ENCODE assay signal across 17 mouse cellular contexts in genomic region chr8:120581811-120582210, GRCm38 (mm10). TPM values are rescaled to one million over a fixed set of nuclear protein-coding genes. Genes with fewer than 3 reads are reported as not detected.
DNase-seq lines count a peak whose midpoint lies in the region; ATAC-seq and TF ChIP-seq lines count a peak whose summit lies in the region.
"Had no signal": no experiment of that assay in that cellular context is flagged by ENCODE, and none has a peak within 500 bp of the region (broad histone marks: within the 10 kb centered on the region; RNA-seq: fewer than 3 reads in every experiment).

No protein-coding gene starts in this region.

- DNase-seq in adrenal gland, postnatal 10 days = peak; percentile 61
- no peak for DNase-seq in adrenal gland, postnatal 36 days
- DNase-seq in gastrocnemius, postnatal 10 days = peak; percentile 8
- no peak for DNase-seq in gastrocnemius, postnatal 25 days
- DNase-seq in kidney, postnatal 0 days (ENCODE audit: low spot score) = no peak
- no peak for DNase-seq in kidney, adult 9 months
- DNase-seq in MEL (ENCODE audit: low read depth, low spot score) = no peak
- DNase-seq in urinary bladder, postnatal 4 days (ENCODE audit: low spot score in 2 of 2) = no peak
- DNase-seq: embryo, embryonic 11 days; gastrocnemius, postnatal 14 days; liver, postnatal 0 days; right cerebral cortex, postnatal 4 days had no signal

- peaks cover 46% of the 10 kb centered on the region for H3K36me3 ChIP-seq in kidney, postnatal 0 days (ENCODE audit: insufficient read depth, low read length)
- H3K36me3 ChIP-seq in MEL (ENCODE audit: control insufficient read depth in 1 of 2, insufficient read depth in 2 of 2, low read length in 2 of 2) = peaks cover 0 to 9% of the 10 kb centered on the region in 2 experiments; a peak in 2 of 4 replicates

- no peaks in the 10 kb centered on the region for H3K4me1 ChIP-seq in kidney, postnatal 0 days (replicated peaks; ENCODE audit: insufficient read depth, low read length)
- H3K4me1 ChIP-seq in MEL (ENCODE audit: control insufficient read depth in 1 of 2, insufficient read depth in 2 of 2, low read length in 2 of 2) = no peaks in the 10 kb centered on the region
- H3K4me1 ChIP-seq: limb, embryonic 13.5 days had no signal

- no peak overlapping the region for H3K9ac ChIP-seq in kidney, postnatal 0 days (ENCODE audit: low read depth, low read length)
- H3K9ac ChIP-seq in MEL (ENCODE audit: control insufficient read depth, low read depth, low read length, poor library complexity, severe bottlenecking) = no peak overlapping the region
- H3K9ac ChIP-seq: limb, embryonic 13.5 days; liver, postnatal 0 days had no signal

- 0 out of 2 replicates have a peak overlapping the region, but pooled peaks have one; percentile 36 for H3K27ac ChIP-seq in kidney, postnatal 0 days
- H3K27ac ChIP-seq in MEL (ENCODE audit: control insufficient read depth, low read depth, low read length) = no peak overlapping the region
- H3K27ac ChIP-seq: left cerebral cortex, adult 2 months; limb, embryonic 13.5 days; midbrain, embryonic 10.5 days had no signal

- no peaks in the 10 kb centered on the region for H3K27me3 ChIP-seq in kidney, postnatal 0 days (ENCODE audit: insufficient read depth, low read length)
- no peaks in the 10 kb centered on the region for H3K27me3 ChIP-seq in MEL (ENCODE audit: control insufficient read depth in 1 of 2, insufficient read depth in 2 of 2, low read length in 2 of 2)
- H3K27me3 ChIP-seq: CH12.LX; limb, embryonic 13.5 days had no signal

- no peak for TF ChIP-seq CTCF in kidney, postnatal 0 days (IDR thresholded peaks at IDR 0.05; ENCODE audit: low read depth)
- TF ChIP-seq CTCF in MEL (IDR thresholded peaks at IDR 0.05 in 2 of 3, conservative IDR thresholded peaks at IDR 0.05 in 1 of 3; ENCODE audit: control insufficient read depth in 1 of 3, insufficient read depth in 1 of 3, low read depth in 2 of 3, low read length in 3 of 3, poor library complexity in 1 of 3, severe bottlenecking in 1 of 3) = no peak

- peaks cover 2% of the 10 kb centered on the region; the same call in 1 of the 2 replicates for H3K79me2 ChIP-seq in MEL (ENCODE audit: control insufficient read depth, insufficient read depth, low read length, poor library complexity)

- no peak for ATAC-seq in kidney, postnatal 0 days (replicated peaks; ENCODE audit: low FRiP score, low read depth)
- ATAC-seq: intestine, embryonic 16.5 days; liver, postnatal 0 days had no signal

- no peak for TF ChIP-seq EP300 in MEL (IDR thresholded peaks at IDR 0.05; ENCODE audit: low read depth in 1 of 2, low read length in 2 of 2)

- 72% methylated on average over 8 of the region's 8 CpGs for WGBS in kidney, postnatal 0 days

- H3K4me3 ChIP-seq in kidney, postnatal 0 days (replicated peaks; ENCODE audit: low read depth, low read length) = no peak overlapping the region
- H3K4me3 ChIP-seq in MEL (ENCODE audit: control insufficient read depth in 1 of 2, insufficient read depth in 1 of 2, low read depth in 2 of 2, low read length in 2 of 2) = no peak overlapping the region
- H3K4me3 ChIP-seq: left cerebral cortex, adult 2 months; limb, embryonic 13.5 days; midbrain, embryonic 10.5 days had no signal

- no peak overlapping the region for H3K4me2 ChIP-seq in kidney, postnatal 0 days (ENCODE audit: low read length)
- H3K4me2 ChIP-seq: limb, embryonic 13.5 days had no signal

- no peaks in the 10 kb centered on the region for H3K9me3 ChIP-seq in kidney, postnatal 0 days (replicated peaks; ENCODE audit: low read length)
- H3K9me3 ChIP-seq in MEL (replicated peaks; ENCODE audit: insufficient read depth, low read length) = no peaks in the 10 kb centered on the region
- H3K9me3 ChIP-seq: limb, embryonic 13.5 days; midbrain, embryonic 10.5 days had no signal

- TF ChIP-seq RAD21 in MEL (IDR thresholded peaks at IDR 0.05; ENCODE audit: low read depth, low read length) = no peak

- TF ChIP-seq POLR2A in MEL (IDR thresholded peaks at IDR 0.05; ENCODE audit: control insufficient read depth in 1 of 2, insufficient read depth in 1 of 2, low read depth in 1 of 2, low read length in 2 of 2, poor library complexity in 1 of 2) = no peak

TF ChIP-seq in MEL, 35 proteins besides CTCF, POLR2A, EP300 and RAD21:
- no peak for TF ChIP-seq MAX (IDR thresholded peaks at IDR 0.05; ENCODE audit: low read length)
- TF ChIP-seq POLR2AphosphoS5 (IDR thresholded peaks at IDR 0.05; ENCODE audit: borderline replicate concordance, low read depth, low read length) = 0 out of 2 replicates have a peak, but pooled peaks have one; percentile 28
- no peak for TF ChIP-seq TAL1 (IDR thresholded peaks at IDR 0.05; ENCODE audit: low read length)
- TF ChIP-seq MYB (IDR thresholded peaks at IDR 0.05; ENCODE audit: low read depth, low read length) = no peak
- no peak for TF ChIP-seq CHD1 (IDR thresholded peaks at IDR 0.05; ENCODE audit: low read depth, low read length)
- TF ChIP-seq MEF2A (IDR thresholded peaks at IDR 0.05; ENCODE audit: extremely low read depth, insufficient replicate concordance, low read depth, low read length, poor library complexity, severe bottlenecking) = no peak
- TF ChIP-seq ELF1 (IDR thresholded peaks at IDR 0.05; ENCODE audit: low read depth, low read length) = no peak
- TF ChIP-seq E2F4 (IDR thresholded peaks at IDR 0.05; ENCODE audit: borderline replicate concordance, low read depth, low read length) = no peak

RNA-seq across cellular contexts. Expression of gene Gins2, which starts 7.3 kb away (rescaled TPM):
- total RNA-seq in adrenal gland, postnatal 10 days (2021) = 10 to 100 TPM; 18.6 to 19.0 TPM
- total RNA-seq in adrenal gland, postnatal 36 days (2021) = 10 to 100 TPM in 1 of 2 experiments, 1 to 10 TPM in 1; 6.3 to 11.0 TPM
- total RNA-seq in gastrocnemius, postnatal 10 days (2021) = 1 to 10 TPM; 8.6 to 9.1 TPM
- total RNA-seq in gastrocnemius, postnatal 25 days (2021) = 1 to 10 TPM; 1.0 to 1.3 TPM
- polyA plus RNA-seq in kidney, postnatal 0 days (2015; fragmentation: Nextera tagmentation; extraction: Ambion mirVana) = 54.0 and 70.0 TPM in 2 replicates
- 46.1 and 49.3 TPM in 2 replicates for total RNA-seq in MEL (2012; rRNA removed)
- polyA plus RNA-seq in MEL (2012; ENCODE audit: insufficient read depth in 1 of 2, insufficient read length in 2 of 2, low read depth in 1 of 2, low replicate concordance in 2 of 2, missing spikeins in 1 of 2) = 100 to 1,000 TPM in 1 of 2 experiments, 10 to 100 TPM in 1; 39.6 to 150 TPM

Comparison
In these comparisons a context has a peak if more than half of its experiments do, and no peak if none do; other contexts are left out.
1. DNase-seq: peak in adrenal gland, postnatal 10 days (single experiment) and gastrocnemius, postnatal 10 days (single experiment); none in adrenal gland, postnatal 36 days (0 of 2), gastrocnemius, postnatal 25 days (single experiment), kidney, postnatal 0 days (single experiment), kidney, adult 9 months (single experiment), MEL (single experiment) and urinary bladder, postnatal 4 days (0 of 2).